Mouse (Mus musculus) lung, postnatal 10 days (tissue): ENCODE measurements at regions not wholly inside any gene's neighbourhood (a gene's known extent, or its start where the extent isn't known, plus 50 kb on each side); places are given as distances from the start of the nearest gene placed in this dataset.
A peak's percentile ranks its signal among the peaks of the same experiment; 100 is the strongest.

ENCODE experiments used
- DNase-seq: peaks from one replicate; pipeline ENCODE4 v3.0.0; 2021

- DNase-seq: no peak
Measured at GRCm38 (mm10) chr7:115084711-115085380, 341.4 kb downstream of the Insc start.

DNA sequence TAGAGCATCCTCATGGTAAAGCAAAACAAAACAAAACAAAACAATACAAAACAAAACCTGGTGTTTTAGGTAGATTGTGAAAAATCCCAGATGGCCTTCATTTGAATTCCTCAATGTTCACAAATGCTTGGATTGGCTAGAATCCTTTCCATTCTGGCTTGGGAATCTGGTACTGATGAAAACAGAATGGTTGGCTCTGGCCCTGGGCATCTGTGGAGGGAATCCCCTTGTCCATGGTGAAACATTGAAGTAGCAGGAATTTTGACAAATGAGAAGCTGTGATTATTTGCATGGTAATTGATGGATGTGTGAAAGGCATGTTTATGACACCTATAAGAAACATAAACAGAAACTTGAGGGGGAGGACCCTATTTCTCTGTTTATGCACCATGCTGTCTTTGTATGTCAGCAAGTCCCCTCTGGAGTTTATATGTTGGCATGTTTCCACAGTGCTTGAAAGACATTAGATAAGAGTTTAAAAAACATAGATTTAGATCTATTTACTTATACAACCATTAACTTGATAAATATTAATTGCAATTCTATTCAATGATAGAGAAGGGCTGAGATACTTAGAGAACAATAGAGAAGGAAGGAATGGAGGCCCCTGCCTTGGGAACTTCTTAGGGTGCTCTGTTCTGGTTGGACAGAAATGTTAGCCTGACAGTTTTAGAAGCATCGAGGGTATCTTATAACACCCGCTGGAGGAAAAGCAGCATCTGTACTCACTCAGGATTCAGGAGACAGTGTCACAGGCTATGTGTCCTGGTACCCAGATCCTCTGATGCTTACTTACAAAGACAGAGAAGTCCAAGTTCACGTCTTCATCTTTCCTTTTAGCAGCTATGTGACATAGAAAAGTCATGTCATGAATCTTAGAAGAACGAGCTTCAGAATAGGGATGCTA, 343.3 kb downstream of the Insc start:
- no peak for DNase-seq

DNA sequence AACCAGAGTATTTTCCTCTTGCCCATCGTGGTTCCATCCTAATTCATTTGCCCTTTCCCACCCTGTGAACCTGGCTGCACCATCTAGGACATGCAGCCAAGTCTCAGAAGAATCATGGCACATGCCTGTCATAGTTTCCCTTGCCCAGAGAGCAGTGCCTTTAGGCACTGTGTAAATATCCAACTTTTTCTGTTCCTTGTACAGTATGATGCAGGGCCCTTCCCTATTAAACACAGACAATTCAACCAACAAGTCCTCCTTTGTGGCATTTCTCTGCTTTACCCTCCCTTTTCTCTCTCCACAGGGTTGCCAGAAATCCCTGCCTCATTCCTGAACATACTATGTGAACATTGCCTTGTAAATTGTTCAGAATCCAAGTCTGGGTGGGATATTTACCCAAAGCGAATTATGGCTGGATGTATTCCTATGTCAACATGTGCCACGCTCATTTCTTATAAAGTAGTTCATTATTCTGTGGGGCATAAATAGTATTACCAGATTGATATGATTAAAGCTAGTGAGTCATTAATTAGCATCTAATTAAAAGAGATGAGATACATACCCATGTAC, 349.1 kb downstream of the Insc start:
- no peak for DNase-seq

DNA sequence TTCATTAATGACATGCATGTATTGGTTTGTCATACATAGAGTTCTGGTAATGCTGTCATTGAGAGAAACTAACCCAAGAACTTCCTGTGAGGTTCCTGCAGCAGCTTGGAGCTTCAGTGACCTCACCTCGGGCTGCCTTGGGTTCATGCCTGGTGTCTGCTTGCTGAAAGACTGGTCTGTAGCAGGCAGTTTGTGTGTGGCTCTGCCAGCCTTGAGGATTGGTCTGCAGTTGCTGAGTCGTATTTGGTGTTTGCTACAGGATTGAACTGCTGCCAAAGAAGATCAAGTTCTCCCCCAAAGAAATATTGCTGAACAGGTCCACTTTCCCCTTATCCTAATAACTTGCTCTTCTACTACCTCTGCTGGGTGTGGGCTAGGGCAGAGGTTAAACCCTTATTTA, 362.5 kb downstream of the Insc start:
- DNase-seq: no peak

DNA sequence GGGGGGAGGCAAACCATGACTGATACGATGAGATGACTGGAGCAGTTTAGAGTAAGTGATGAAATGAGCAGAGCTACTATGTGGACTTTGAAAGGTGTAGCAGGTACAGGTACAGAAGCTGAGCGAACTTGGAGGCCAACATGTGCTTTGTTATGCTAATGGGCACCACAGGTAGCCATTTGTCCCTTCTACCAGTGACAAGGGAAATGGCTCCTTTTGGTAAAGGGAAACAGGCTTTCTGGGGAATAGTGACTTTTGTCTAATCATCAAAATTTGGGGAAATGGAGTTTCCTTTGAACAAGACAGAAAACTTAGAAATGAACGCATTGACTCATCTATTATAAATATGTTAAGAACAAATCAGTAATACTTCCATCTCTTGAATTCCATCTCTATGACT, 368.8 kb downstream of the Insc start:
- no peak for DNase-seq

GRCm38 (mm10) chr7:115123283-115123682, 379.8 kb downstream of the Insc start:
- no peak for DNase-seq

DNA sequence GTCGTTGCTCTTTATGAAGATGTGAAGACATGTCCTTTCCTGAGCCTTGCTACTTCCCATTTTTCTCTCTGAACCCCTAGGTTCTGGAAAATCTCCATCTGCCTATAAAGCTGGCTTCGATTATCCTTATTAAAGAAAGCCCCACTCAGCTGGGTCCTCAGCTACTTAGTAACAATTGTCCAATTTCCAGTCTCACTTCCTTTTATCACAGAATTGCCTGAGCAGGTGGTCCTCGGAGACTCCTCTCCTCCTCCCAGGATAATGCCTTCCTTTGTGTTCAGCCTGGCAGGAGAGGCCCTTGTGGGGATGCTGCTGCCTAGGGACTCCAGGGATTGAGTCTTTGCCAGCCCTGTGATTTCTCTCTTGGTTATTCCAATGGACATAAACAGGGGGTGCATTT, 385.5 kb downstream of the Insc start:
- no peak for DNase-seq

GRCm38 (mm10) chr7:115131259-115131969, 387.9 kb downstream of the Insc start:
- DNase-seq: no peak

GRCm38 (mm10) chr7:115131970-115132551, 388.6 kb downstream of the Insc start:
- DNase-seq: no peak

- DNase-seq: no peak
Measured at GRCm38 (mm10) chr7:115132595-115132994, 389.1 kb downstream of the Insc start.

GRCm38 (mm10) chr7:115134926-115135575, 391.6 kb downstream of the Insc start:
- DNase-seq: peak; percentile 36

- no peak for DNase-seq
Measured at GRCm38 (mm10) chr7:115140286-115140685, 396.8 kb downstream of the Insc start.

DNA sequence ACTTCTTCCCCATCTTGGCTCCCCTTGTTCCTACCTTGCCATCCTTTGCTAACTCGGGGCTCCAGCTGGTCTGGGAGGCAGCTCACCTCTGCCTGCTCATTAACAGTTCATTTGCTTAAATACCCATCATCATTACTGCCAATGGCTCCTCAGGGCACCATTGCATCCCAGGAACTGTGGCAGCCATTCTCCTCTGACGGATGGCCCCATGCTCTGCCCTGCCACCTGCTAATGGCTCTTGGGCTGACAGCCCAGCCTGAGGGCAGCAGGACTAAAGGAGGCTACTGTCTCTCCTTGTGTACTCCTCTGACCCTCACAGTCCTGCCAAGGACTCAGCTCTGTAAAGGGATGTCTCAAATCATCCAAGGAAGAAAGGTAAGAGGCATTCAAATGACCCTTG, 398.7 kb downstream of the Insc start:
- no peak for DNase-seq

DNA sequence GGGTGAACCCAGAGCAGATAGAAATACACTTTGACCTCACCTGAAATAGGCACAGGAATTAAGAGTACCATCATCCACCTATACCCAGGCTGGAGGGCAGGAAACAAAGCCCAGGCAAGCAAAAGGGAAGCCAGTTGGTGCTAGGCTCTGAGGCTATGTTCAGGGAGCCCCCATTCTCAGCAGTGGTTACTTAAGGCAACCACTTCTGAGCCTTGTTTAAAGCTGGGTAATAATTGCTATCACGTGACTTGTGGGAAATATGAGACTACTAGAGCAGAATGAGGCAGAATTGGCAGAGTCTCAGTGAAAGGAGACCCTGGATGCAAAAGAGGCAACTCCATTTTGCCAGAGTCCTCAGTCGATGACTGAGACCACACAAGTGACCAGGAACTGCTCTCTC, 401.5 kb downstream of the Insc start:
- DNase-seq: no peak

GRCm38 (mm10) chr7:115147352-115147977, 404.0 kb downstream of the Insc start:
- no peak for DNase-seq

GRCm38 (mm10) chr7:115153291-115153690, 409.8 kb downstream of the Insc start:
- no peak for DNase-seq

- no peak for DNase-seq
Measured at GRCm38 (mm10) chr7:115153764-115154509, 410.4 kb downstream of the Insc start.

DNA sequence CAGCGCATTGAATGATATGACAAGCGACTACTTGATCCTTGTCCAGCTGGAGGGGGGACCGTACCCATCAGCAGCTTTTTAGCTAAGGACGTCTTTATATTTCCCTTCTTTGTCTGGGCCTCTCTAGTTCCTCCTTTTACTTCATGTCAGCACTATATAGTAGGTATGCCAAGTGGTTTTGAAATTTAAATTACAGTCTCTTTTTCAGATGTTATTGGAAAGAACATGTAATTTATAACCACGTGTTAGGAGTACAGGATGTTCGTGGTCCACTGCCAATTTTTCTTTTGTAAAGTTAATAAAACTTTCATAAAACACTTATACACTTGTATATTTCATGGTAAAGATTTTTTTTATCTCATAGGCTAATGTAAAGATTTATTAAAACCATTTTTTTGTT, 426.5 kb downstream of the Insc start:
- no peak for DNase-seq

DNA sequence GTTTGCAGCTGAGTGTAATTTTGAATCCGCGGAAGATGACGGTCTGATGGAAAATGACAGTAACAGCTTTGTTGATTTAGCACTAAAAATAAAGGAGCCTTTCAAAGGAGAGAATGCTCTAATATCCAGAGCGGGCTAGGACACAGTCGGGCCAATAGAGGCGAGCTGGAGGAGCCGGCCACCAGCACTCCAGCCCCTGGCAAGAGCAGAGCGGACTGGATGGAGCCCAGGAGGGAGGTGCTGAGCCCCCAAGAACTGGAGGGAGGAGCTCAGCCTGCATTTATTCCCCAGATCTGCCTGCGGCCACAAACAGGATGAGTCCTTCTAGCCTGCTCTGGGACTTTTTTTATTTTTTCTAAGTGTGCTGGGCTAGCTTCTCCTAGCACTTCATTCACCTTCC, 426.9 kb downstream of the Insc start:
- DNase-seq: peak; percentile 80

DNA sequence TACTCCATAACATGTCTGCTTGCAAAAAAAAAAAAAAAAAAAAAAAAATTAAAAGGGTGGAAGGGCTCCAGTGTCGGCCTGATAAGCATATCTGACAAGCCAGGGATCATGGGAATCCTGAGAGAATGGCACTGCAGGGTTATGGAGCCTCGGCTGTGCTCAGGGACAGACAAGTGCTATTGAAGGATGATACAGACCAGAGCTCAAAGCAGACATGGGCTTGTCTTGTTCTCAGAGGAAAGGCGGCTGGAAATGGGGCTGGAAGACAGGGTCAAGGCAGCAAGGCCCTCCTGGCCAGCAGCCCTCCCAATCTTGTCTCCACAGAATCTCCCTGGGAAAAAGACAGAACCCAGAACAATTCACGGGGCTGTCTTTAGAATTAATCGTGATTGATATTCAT, 449.0 kb downstream of the Insc start:
- DNase-seq: peak; percentile 6
